Mouse (Mus musculus) spleen, postnatal 36 days (tissue): ENCODE measurements around the gene Ptpro.

Experiments
- DNase-seq, 2 experiments: peaks; one replicate each; pipeline ENCODE4 v3.0.0; 2022; ENCODE audit warnings: low spot score in 2 of 2, mixed read lengths in 1 of 2

Gene Ptpro

GRCm38 (mm10) chr6:137497208-137497835 is 245.2 kb downstream of the Ptpro start:
- DNase-seq = no peak

- DNase-seq = no peak
Measured at GRCm38 (mm10) chr6:137498781-137499180, 246.7 kb downstream of the Ptpro start.

- no peak for DNase-seq
Measured at GRCm38 (mm10) chr6:137503009-137503408, 250.9 kb downstream of the Ptpro start.

GRCm38 (mm10) chr6:137503462-137503861 is 251.3 kb downstream of the Ptpro start:
- DNase-seq = no peak

- DNase-seq = no peak
Measured at GRCm38 (mm10) chr6:137504052-137504451, 251.9 kb downstream of the Ptpro start.

GRCm38 (mm10) chr6:137505555-137506227 is 253.6 kb downstream of the Ptpro start:
- no peak for DNase-seq

GRCm38 (mm10) chr6:137506563-137506962 is 254.4 kb downstream of the Ptpro start:
- no peak for DNase-seq

GRCm38 (mm10) chr6:137508936-137509335 is 256.8 kb downstream of the Ptpro start:
- DNase-seq = no peak

GRCm38 (mm10) chr6:137509341-137510045 is 257.4 kb downstream of the Ptpro start:
- no peak for DNase-seq

GRCm38 (mm10) chr6:137512753-137513152 is 260.6 kb downstream of the Ptpro start:
- DNase-seq = no peak
